Mouse (Mus musculus): Measurements from ENCODE around the gene Aicda. TPM values are rescaled to one million over a fixed set of nuclear protein-coding genes. Genes with fewer than 3 reads are reported as not detected.
"Not testable (repeated sequence)": the region's sequence is repeated elsewhere in the genome, so short reads cannot be mapped to it uniquely, and the experiment has no call there.

Aicda gene
- polyA plus RNA-seq, 1 experiment = not detected

DNA sequence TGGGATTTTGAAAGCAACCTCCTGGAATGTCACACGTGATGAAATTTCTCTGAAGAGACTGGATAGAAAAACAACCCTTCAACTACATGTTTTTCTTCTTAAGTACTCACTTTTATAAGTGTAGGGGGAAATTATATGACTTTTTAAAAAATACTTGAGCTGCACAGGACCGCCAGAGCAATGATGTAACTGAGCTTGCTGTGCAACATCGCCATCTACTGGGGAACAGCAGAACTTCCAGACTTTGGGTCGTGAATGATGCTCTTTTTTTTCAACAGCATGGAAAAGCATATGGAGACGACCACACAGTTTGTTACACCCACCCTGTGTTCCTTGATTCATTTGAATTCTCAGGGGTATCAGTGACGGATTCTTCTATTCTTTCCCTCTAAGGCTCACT, 8.9 kb downstream of the Aicda start:
- Histone ChIP-seq H3K4me1 (ENCODE audit: control insufficient read depth) (peaks cover 4% of the 10 kb centered on the region), H3K4me3 (replicated peaks) (no peak overlapping the region), H3K27me3 (ENCODE audit: control insufficient read depth) (peaks cover 5% of the 10 kb centered on the region; the same call in 1 of the 2 replicates), H3K9me3 (ENCODE audit: control insufficient read depth, low read length) (no peaks in the 10 kb centered on the region), H3K36me3 (ENCODE audit: control insufficient read depth) (no peaks in the 10 kb centered on the region)
- no peak for TF ChIP-seq TAL1 (IDR thresholded peaks at IDR 0.05; ENCODE audit: low read length)
- no peak for TF ChIP-seq GATA1 (IDR thresholded peaks at IDR 0.05; ENCODE audit: low read length)

DNA sequence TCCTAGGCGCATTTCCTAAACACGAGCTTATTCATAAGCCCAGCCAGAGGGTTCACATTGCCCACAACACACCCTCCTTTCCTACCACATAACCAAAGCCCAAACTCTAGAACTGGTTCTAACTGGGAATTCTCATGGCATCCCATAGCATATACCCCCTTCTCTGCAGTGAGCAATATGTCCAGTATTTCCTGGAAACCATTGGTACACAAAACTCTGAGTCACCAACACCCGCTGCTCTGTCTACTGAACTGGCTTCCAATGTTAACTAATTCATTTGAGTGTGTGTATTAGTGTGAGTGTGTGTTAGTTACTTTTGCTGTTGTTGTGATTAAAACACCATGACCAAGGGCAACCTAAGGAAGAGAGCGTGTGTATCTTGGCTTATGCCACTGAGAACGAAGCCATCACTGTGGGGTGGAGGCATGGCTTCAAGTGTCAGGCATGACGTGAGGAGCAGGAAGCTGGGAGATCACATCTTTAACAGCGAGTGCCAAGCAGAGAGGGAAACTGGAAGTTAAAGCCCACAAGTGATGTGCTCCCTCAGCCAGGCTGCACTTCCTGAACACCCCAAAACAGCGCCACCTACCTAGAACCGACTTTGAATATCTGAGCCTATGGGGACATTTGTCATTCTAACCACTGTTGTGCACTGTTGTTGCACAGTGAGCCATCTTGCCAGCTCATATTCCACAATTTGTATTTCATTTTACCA, 11.6 kb downstream of the Aicda start:
- H3K4me3 ChIP-seq (replicated peaks) = no peak overlapping the region
- H3K4me1 ChIP-seq (ENCODE audit: control insufficient read depth) = peaks cover 4% of the 10 kb centered on the region
- H3K27me3 ChIP-seq (ENCODE audit: control insufficient read depth) = peaks cover 5% of the 10 kb centered on the region; the same call in 1 of the 2 replicates
- H3K36me3 ChIP-seq (ENCODE audit: control insufficient read depth) = no peaks in the 10 kb centered on the region
- no peaks in the 10 kb centered on the region for H3K9me3 ChIP-seq (ENCODE audit: control insufficient read depth, low read length)
- no peak for TF ChIP-seq GATA1 (IDR thresholded peaks at IDR 0.05; ENCODE audit: low read length)
- TF ChIP-seq TAL1 (IDR thresholded peaks at IDR 0.05; ENCODE audit: low read length) = no peak

DNA sequence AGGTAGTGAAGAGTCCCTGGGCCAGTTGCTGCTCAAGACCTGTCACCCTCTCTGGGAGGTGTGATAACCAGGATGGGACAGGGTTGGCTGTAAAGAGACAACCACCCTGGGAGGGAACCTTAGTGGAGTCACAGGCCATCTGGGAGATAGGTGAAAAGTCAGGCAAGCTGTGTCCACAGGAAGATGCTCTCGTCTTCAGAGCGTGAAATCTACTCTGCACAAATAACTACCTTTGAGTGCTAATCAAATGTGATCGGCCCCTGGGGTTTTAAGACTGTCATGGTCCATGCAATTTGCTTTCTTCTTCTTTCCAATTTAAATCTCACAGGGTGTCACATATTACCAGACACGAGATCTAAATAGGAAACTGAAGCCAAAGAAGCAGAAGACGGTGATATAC, 15.5 kb downstream of the Aicda start:
- no peaks in the 10 kb centered on the region for H3K36me3 ChIP-seq (ENCODE audit: control insufficient read depth)
- H3K4me3 ChIP-seq (replicated peaks) = no peak overlapping the region
- H3K27me3 ChIP-seq (ENCODE audit: control insufficient read depth) = no peaks in the 10 kb centered on the region
- no peaks in the 10 kb centered on the region for H3K4me1 ChIP-seq (ENCODE audit: control insufficient read depth)
- H3K9me3 ChIP-seq (ENCODE audit: control insufficient read depth, low read length) = no peaks in the 10 kb centered on the region
- TF ChIP-seq TAL1 (IDR thresholded peaks at IDR 0.05; ENCODE audit: low read length) (no peak), GATA1 (IDR thresholded peaks at IDR 0.05; ENCODE audit: low read length) (no peak)

DNA sequence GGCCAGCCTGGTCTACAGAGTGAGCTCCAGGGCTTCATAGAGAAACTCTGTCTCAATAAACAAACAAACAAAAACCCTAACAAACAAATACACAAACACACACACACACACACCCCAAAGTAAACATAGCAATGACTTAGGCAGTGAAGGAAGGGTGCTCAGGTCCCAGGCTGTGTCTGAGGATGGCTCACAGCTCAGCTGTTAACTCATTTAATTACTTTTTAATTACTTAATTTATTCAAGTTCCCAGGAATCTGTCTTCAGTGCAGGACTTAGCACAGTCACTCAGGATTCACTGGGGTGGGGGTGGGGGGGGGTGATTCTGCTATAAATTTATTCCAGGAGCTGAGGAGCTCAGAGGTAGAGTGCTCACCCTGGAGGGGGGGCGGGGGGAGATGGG, 16.2 kb downstream of the Aicda start:
- Histone ChIP-seq H3K9me3 (ENCODE audit: control insufficient read depth, low read length) (no peaks in the 10 kb centered on the region), H3K4me3 (replicated peaks) (no peak overlapping the region), H3K36me3 (ENCODE audit: control insufficient read depth) (no peaks in the 10 kb centered on the region), H3K27me3 (ENCODE audit: control insufficient read depth) (no peaks in the 10 kb centered on the region), H3K4me1 (ENCODE audit: control insufficient read depth) (no peaks in the 10 kb centered on the region)
- TF ChIP-seq GATA1 (IDR thresholded peaks at IDR 0.05; ENCODE audit: low read length) (no peak), TAL1 (IDR thresholded peaks at IDR 0.05; ENCODE audit: low read length) (no peak)

- TF ChIP-seq GATA1 (IDR thresholded peaks at IDR 0.05; ENCODE audit: low read length) (no peak), TAL1 (IDR thresholded peaks at IDR 0.05; ENCODE audit: low read length) (no peak)
- Histone ChIP-seq H3K4me1 (ENCODE audit: control insufficient read depth) (no peaks in the 10 kb centered on the region), H3K36me3 (ENCODE audit: control insufficient read depth) (no peaks in the 10 kb centered on the region), H3K4me3 (replicated peaks) (no peak overlapping the region), H3K9me3 (ENCODE audit: control insufficient read depth, low read length) (no peaks in the 10 kb centered on the region), H3K27me3 (ENCODE audit: control insufficient read depth) (no peaks in the 10 kb centered on the region)
These were observed 17.4 kb downstream of the Aicda start for GRCm38 (mm10) chr6:122570695-122571616.

GRCm38 (mm10) chr6:122571617-122571959, 18.0 kb downstream of the Aicda start:
- Histone ChIP-seq H3K9me3 (ENCODE audit: control insufficient read depth, low read length) (no peaks in the 10 kb centered on the region), H3K4me1 (ENCODE audit: control insufficient read depth) (no peaks in the 10 kb centered on the region), H3K36me3 (ENCODE audit: control insufficient read depth) (no peaks in the 10 kb centered on the region), H3K4me3 (replicated peaks) (no peak overlapping the region), H3K27me3 (ENCODE audit: control insufficient read depth) (no peaks in the 10 kb centered on the region)
- TF ChIP-seq TAL1 (IDR thresholded peaks at IDR 0.05; ENCODE audit: low read length) (no peak), GATA1 (IDR thresholded peaks at IDR 0.05; ENCODE audit: low read length) (no peak)

- H3K27me3 ChIP-seq (ENCODE audit: control insufficient read depth); H3K36me3 ChIP-seq (ENCODE audit: control insufficient read depth); H3K9me3 ChIP-seq (ENCODE audit: control insufficient read depth, low read length); H3K4me1 ChIP-seq (ENCODE audit: control insufficient read depth); H3K4me3 ChIP-seq (replicated peaks): not testable (repeated sequence)
These were observed 21.4 kb downstream of the Aicda start for GRCm38 (mm10) chr6:122575037-122575436.

GRCm38 (mm10) chr6:122577030-122577429, 23.4 kb downstream of the Aicda start:
- H3K36me3 ChIP-seq (ENCODE audit: control insufficient read depth) = no peaks in the 10 kb centered on the region
- no peak for TF ChIP-seq TAL1 (IDR thresholded peaks at IDR 0.05; ENCODE audit: low read length)
- no peak for TF ChIP-seq GATA1 (IDR thresholded peaks at IDR 0.05; ENCODE audit: low read length)
- H3K4me1 ChIP-seq (ENCODE audit: control insufficient read depth) = no peaks in the 10 kb centered on the region
- H3K9me3 ChIP-seq (ENCODE audit: control insufficient read depth, low read length) = no peaks in the 10 kb centered on the region
- no peak overlapping the region for H3K4me3 ChIP-seq (replicated peaks)
- H3K27me3 ChIP-seq (ENCODE audit: control insufficient read depth) = no peaks in the 10 kb centered on the region

DNA sequence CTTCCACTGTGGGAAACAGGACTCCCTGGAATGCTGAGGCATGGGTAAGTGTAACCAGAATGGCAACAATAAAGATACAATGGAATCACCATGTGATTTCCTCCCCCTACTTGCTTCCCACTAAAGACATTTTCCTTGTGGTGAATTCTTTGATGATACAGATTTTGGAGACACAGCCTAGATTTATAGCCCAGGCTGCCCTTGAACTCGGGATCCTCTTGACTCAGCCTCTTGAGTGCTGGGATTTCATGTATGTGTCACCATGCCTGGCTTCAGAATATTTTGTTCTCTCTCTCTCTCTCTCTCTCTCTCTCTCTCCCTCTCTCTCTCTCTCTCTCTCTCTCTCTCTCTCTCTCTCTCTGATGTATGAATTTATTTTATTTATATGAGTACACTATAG, 25.5 kb downstream of the Aicda start:
- TF ChIP-seq TAL1 (IDR thresholded peaks at IDR 0.05; ENCODE audit: low read length) (no peak), GATA1 (IDR thresholded peaks at IDR 0.05; ENCODE audit: low read length) (no peak)
- H3K4me3 ChIP-seq (replicated peaks) = no peak overlapping the region
- H3K27me3 ChIP-seq (ENCODE audit: control insufficient read depth) = no peaks in the 10 kb centered on the region
- no peaks in the 10 kb centered on the region for H3K9me3 ChIP-seq (ENCODE audit: control insufficient read depth, low read length)
- no peaks in the 10 kb centered on the region for H3K36me3 ChIP-seq (ENCODE audit: control insufficient read depth)
- H3K4me1 ChIP-seq (ENCODE audit: control insufficient read depth) = no peaks in the 10 kb centered on the region

Data from erythroblast, embryonic 14.5 days (primary cell).